Mouse (Mus musculus) embryo, embryonic 11 days (tissue): ENCODE measurements around the gene Tln2.

Experiments
- DNase-seq: peaks from one replicate; pipeline ENCODE4 v3.0.0-alpha.2; 2015

Gene Tln2

GRCm38 (mm10) chr9:67463440-67464122 lies 95.9 kb downstream of the Tln2 start:
- peak; percentile 49 for DNase-seq

- no peak for DNase-seq
These were observed 118.0 kb downstream of the Tln2 start for GRCm38 (mm10) chr9:67441484-67441883.

DNA sequence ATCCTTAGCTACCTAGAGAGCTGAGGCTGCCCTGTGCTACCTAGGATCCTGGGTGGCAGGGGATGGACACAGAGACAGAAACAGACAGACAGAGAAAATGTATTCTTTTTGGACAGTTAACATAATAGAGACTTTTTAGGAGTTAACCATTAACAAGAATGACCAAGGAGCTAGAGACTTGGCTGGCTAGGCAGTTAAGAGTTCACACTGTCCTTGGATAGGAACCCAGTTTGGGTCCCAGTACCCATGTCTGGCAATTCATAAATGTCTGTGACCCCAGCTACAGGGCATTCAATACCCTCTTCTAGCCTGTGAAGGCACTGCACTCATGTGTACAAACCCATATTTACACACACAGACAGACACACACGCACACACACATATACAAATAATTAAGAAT lies 122.0 kb downstream of the Tln2 start:
- DNase-seq, result no peak

DNA sequence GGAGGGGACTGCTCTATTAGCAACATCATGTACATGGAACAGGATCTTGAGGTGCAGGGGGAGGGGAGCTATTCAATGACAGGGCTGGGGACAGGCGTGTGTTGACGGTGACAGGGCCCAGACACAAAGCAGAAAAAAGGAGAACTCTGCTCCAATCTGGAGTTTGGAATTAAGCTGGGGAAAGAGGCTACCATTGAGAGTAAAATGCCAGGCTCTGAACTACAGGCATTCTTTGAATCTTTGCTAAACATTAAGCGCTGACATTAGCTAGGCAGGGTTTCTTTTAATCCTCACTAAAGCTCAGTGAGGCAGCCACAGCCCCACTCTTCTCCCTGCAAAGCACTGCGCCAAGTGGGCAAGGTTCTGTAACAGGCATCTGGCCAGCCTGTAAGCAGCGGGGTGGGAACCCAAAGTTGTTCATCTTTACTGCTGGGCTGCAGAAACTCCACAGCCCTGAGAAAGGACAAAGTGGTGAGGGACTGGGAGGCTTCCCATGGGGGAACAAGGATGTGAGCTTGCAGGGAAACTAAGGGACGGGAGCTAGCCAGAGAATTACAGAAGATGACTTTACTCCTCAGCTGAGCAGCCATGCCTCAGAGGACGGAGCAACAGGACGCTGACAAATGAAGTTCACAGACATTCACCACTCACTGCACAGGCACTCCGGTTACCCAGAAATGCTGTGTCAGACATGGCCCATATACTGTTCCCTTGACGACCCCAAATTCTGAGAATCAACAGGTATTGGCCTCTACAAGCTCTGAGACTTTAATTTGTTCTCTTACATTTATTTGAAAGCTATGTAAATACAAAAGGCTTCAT lies 124.0 kb downstream of the Tln2 start:
- DNase-seq, result peak; percentile 22

GRCm38 (mm10) chr9:67429199-67429892 lies 130.2 kb downstream of the Tln2 start:
- peak; percentile 13 for DNase-seq

DNA sequence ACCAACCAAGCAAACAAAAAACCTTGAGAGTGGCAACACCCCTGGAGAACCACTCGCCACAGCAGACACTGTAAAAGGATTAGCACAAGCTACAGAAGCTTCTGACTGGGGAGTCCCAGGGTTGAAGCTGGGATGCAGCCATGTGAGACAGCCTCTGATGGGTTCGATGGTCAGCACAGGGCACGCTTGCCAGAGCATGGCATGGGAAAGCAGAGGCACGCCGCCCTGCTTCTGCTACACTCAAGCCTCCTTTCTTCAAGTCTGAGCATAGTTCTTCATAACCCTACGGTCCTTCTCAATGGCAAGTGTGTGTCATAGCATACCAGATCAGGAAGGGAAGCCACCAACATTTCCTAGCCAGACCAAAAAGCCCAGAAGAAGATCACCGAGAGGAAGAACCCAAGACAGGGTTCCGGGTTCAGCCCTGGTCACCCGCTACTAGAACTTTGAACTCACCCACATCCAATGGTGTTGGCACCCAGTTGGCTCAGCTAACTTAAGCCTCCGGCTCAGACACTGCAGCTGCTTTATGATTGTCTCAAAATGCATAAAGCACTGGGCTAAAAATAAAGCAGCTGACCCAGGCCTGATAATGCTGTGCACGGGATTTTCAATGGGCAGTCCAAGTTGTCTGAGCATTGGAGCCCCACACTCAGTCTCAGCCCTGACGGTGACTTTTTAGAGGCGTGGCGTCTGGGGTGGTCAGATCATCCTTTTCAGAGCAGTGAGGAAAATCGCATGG lies 131.0 kb downstream of the Tln2 start:
- DNase-seq, result no peak

- DNase-seq, result no peak
These were observed 133.2 kb downstream of the Tln2 start for GRCm38 (mm10) chr9:67426304-67426703.

DNA sequence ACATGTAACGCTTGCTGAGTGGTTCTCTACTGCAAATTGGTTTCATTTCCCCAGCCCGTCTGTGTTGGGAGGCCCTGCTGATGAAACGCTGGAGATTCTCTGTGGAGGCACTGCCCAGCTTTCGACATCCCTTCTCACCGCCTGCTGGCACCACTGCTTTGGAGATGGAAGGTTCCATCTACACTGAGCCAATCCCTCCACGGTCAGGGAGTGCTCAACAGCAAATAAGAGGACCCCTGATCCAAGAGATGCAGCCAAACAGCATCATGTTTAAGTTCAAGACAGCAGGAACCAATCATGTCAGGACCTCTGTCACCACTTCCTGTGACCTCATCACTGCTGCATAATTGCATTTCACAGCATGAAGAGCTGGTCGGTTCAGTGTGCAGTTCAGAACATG lies 135.4 kb downstream of the Tln2 start:
- peak; percentile 29 for DNase-seq

GRCm38 (mm10) chr9:67418092-67418491 lies 141.4 kb downstream of the Tln2 start:
- DNase-seq, result peak; percentile 44

- DNase-seq, result no peak
These were observed 148.8 kb downstream of the Tln2 start for GRCm38 (mm10) chr9:67410667-67411066.

DNA sequence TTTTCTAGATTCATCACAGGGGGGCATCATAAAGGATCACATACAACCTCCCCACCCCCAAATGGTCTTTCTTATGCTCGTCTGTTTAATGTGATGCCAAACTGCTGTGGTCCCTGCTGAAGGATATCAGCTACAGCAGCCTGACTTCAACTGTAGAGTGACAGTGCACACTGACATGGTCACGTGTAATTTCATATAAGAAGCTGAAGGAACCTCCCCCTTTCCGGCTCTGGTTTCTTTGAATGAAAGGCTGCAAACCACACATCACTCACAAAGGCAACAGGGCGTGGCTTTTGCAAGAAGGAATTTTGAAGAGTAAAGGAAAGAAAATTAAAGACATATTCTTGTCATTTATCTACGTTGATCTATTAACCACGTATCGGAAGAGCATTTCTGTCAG lies 154.8 kb downstream of the Tln2 start:
- no peak for DNase-seq

DNA sequence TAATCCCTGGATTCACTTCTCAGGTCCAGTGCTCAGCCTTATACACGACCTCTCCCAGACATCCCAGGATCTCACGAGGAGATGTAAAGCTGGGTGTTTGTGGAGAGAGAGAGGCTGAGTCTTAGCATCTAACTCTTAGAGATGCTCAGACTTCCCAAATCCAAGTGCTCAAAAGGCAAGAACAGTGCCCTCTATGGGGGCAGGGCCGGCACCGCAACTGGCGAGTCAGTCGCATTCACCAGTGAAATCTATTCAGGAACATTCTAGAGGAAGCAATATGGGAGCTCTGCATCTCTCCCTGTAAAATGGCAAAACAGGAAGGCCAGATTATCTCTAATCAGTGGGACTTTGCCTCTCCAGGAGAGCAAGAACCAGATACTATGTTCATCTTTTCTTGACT lies 159.9 kb downstream of the Tln2 start:
- DNase-seq, result no peak

- DNase-seq, result no peak
These were observed 161.7 kb downstream of the Tln2 start for GRCm38 (mm10) chr9:67397756-67398155.

- no peak for DNase-seq
These were observed 163.1 kb downstream of the Tln2 start for GRCm38 (mm10) chr9:67396446-67396845.

GRCm38 (mm10) chr9:67384028-67384590 lies 175.4 kb downstream of the Tln2 start:
- no peak for DNase-seq

GRCm38 (mm10) chr9:67380095-67380494 lies 179.4 kb downstream of the Tln2 start:
- peak; percentile 18 for DNase-seq

DNA sequence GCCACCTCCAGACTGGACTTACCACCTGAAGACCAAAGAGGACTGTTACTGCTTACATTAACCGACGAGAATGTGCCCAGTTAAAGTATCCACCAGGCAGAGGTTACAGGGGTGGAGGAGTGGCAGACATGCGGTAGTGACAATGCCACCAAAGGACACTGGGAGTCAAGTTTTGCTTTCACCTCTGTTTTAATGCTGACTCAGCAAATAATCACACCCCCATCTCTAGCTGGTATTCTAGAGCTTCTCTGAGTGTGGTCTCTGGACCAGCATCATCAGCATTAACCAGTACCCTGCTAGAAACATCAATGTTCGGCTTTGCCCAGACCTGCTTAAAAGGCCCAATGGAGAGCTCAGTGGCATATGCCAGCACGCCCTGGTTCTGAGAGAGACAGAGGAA lies 180.7 kb downstream of the Tln2 start:
- DNase-seq, result no peak

DNA sequence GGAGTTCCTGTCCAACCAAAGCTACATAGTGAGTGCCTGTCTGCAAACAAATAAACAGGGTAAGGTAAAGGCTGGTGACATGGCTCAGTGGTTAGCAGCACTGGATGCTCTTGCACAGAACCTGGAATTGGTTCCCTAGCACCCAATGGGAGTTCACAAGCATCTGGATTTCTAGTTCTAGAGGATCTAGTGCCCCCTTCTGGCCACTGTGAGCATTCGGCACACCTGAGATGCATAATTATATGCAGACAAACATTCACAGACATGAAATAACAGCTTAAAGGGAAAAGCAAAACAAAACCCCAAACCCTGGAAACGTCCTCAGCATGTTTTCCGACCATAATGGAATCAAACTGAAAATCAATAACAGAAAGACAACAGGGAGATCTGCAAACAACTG lies 191.4 kb downstream of the Tln2 start:
- no peak for DNase-seq

GRCm38 (mm10) chr9:67362511-67362910 lies 197.0 kb downstream of the Tln2 start:
- no peak for DNase-seq

GRCm38 (mm10) chr9:67362053-67362452 lies 197.4 kb downstream of the Tln2 start:
- DNase-seq, result no peak

GRCm38 (mm10) chr9:67361511-67361910 lies 198.0 kb downstream of the Tln2 start:
- no peak for DNase-seq

DNA sequence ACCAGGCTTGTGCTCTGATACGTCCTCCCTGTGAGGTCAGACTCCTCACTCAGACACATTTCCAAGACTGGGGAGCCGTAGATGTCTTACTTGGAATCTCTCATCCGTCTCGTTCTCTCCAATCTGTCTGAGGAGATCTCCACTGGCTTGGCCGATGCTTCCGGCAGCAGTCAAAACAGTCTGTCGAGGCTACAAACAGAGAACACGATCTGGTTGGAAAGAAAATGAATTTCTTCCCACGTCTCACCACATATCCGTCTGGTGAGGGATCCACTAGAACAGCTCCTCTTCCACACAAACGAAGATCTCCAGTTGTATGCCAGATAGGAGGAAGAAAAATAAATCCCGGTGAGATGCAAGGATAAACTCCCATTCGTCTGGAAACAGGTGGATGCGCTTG lies 205.1 kb downstream of the Tln2 start:
- DNase-seq, result no peak

- no peak for DNase-seq
These were observed 206.1 kb downstream of the Tln2 start for GRCm38 (mm10) chr9:67353365-67353764.
